Mouse (Mus musculus) embryo, embryonic 9.5 days (tissue): ENCODE results near the gene Cd68.
"Not testable (repeated sequence)": the region's sequence is repeated elsewhere in the genome, so short reads cannot be mapped to it uniquely, and the experiment has no call there.

Source experiments
- DNase-seq: peaks from one replicate; pipeline ENCODE4 v3.0.0-alpha.2; 2017; ENCODE audit errors: extremely low spot score

Cd68 gene

DNA sequence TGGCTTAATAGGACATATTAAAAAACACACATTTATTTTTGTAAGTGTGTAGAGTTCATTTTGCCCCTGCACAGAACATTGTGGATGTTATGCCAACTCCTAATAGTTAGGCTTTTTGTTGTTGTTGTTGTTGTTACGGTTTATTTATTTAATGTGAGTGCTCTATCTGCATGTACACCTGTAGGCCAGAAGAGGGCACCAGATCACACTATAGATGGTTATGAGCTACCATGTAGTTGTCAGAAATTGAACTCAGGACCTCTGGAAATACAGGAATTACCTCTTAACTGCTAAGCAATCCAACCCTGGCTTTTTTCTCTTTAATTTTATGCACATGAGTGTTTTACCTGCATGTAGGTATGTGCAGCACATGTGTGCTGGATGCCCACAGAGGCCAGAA lies 36.2 kb downstream of the Cd68 start:
- DNase-seq: no peak

GRCm38 (mm10) chr11:69628286-69628685 lies 37.7 kb downstream of the Cd68 start:
- DNase-seq: peak; percentile 82

DNA sequence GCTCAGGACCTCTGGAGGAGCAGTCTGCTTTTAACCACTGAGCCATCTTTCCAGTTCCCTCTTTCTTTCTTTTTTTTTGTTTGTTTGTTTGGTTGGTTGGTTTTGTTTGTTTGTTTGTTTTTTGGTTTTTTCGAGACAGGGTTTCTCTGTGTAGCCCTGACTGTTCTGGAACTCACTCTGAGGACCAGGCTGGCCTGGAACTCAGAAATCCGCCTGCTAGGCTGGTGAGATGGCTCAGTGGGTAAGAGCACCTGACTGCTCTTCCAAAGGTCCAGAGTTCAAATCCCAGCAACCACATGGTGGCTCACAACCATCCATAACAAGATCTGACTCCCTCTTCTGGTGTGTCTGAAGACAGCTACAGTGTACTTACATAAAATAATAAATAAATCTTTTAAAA lies 41.6 kb downstream of the Cd68 start:
- not testable (repeated sequence) for DNase-seq

- DNase-seq: no peak
Measured at GRCm38 (mm10) chr11:69623006-69623405, 42.9 kb downstream of the Cd68 start.

DNA sequence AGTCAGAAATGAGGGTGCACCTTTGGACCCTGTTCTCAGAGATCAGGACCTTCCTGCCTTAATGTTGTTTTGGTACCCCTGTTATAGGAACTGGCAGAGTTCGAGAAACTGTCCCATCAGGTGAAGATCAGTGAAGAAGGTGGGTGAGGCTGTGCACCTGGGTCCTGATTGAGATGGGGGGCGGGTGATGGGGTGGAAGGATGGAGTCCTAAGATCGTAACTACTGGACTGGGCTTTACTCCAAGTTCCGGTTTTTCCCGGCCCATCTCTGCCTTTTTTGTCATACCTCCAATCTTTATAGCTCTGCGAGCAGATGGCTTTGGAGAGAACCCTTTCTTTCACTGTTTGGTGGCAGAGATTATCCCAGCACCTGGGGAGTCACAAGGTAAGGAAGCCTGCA lies 43.5 kb downstream of the Cd68 start:
- no peak for DNase-seq

- peak; percentile 82 for DNase-seq
Measured at GRCm38 (mm10) chr11:69621571-69622268, 44.2 kb downstream of the Cd68 start, which contains the start of gene Sat2. TSS of gene Sat2 (plus strand) at chr11:69622024.

- no peak for DNase-seq
Measured at GRCm38 (mm10) chr11:69620394-69621081, 45.4 kb downstream of the Cd68 start.

DNA sequence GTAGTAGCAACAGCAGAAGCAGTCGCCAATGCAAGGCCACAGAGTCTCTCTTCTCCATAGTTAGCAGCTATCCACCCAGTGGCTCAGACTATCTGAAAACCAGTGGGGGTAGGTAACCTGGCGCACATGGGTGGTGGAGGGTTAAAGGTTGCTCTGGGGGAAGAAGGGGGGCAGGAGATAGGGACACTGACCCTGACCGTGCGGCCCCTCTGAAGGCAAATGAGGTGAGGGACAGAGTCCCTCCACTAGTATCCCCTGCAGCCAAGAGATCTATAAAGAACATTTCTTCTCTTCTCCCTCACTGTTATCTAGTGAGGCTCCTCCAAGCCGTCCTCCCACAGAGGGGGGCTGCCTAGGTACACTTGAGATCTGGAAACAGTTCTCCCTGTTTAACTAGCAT lies 48.1 kb downstream of the Cd68 start, which contains the start of gene Shbg:
Shbg (minus strand) TSS at position 101 of the 400 bp plus-strand sequence.
- no peak for DNase-seq

DNA sequence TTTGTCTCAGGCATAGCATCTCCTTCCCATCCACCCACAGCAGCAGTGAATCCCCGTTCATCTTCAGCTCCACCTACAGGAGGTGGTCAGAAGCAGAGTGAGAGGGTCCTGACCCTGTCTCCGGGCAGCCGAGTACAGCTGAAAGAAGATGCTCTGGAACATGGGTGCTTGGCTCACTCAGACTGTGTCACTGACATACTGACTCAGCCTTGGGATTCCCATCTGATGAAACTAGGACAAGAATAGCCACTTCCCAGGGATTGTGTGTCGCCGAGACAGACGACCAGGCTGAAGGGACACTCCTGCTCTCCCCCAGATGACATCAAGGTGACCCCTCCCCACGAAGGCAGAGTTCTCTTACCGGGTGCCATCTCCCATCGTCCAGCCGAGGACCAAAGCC lies 49.2 kb downstream of the Cd68 start:
- no peak for DNase-seq

GRCm38 (mm10) chr11:69614257-69614588 lies 51.7 kb downstream of the Cd68 start:
- not testable (repeated sequence) for DNase-seq
